Mouse (Mus musculus): ENCODE data around the gene Cacna1b.

- TF ChIP-seq TAL1 (IDR thresholded peaks at IDR 0.05; ENCODE audit: low read length): no peak
- TF ChIP-seq GATA1 (IDR thresholded peaks at IDR 0.05; ENCODE audit: low read length): no peak
Observed at GRCm38 (mm10) chr2:24587999-24588398, 175.0 kb downstream of the Cacna1b start.

All from erythroblast, embryonic 14.5 days (primary cell).